Mouse (Mus musculus): ENCODE results near the gene AC131692.1. TPM values are rescaled to one million over a fixed set of nuclear protein-coding genes. Genes with fewer than 3 reads are reported as not detected.

Gene AC131692.1
- polyA plus RNA-seq, 1 experiment from 2014 or later = not detected

DNA sequence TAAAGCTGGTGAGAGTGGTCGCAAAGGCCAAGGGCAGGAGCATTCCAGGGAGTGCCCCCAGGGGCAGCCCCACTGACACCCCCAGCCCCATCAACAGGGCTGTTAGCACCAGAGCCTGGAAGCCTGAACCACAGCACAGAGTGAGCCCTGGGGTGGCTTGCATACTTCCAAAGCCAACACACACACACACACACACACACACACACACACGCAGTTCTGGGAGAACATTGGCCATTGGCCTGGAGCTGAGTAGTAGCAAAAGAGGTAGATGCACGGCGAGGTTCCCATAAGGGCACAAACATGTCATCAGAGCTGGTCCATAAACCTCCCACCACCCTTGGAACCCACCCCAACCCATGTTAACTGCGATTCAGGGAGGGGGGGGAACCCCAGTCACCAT lies 27.6 kb upstream of the AC131692.1 start:
- H3K4me1 ChIP-seq (ENCODE audit: control insufficient read depth, insufficient read depth, low read length) = peaks cover 37% of the 10 kb centered on the region
- WGBS = 37% methylated on average over 4 of the region's 5 CpGs

DNA sequence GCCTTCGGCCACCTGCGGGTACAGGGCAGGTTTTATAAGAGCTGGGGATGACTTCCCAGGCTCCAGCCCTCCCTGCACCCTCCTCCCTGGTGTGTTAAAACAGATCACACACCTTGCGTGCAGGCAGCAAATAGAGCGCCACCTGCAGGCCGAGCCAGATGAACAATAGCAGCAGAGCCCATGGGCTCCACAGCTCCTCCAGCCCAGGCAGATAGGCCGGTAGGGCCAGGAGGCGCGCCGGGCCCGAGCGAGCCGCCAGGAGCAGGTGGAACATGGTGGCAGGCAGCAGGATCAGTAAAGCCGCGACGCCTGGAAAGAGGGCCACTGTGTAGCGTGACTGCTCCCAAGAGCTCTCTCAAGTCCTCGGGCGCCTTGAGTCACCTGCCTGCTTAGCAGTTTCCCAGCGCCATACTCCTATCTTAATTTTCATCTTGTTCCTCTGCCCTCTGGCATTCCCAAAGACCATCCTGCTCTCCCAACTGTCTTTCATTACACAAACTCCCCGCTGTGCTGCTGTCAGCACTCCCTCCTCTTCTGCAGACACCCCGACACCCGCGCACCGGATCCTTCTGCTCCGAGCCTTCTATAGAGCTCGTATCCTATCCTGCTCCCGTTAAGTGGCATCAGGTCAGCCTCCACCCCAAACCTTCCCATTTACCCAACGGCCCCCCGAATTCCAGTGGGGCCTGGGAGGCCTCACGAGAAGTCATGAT lies 27.1 kb upstream of the AC131692.1 start:
- Histone ChIP-seq H3K4me2 (ENCODE audit: low read length) (peak overlapping the region; percentile 91), H3K36me3 (ENCODE audit: control insufficient read depth, insufficient read depth, low read length) (peaks cover 26% of the 10 kb centered on the region), H3K27me3 (ENCODE audit: control insufficient read depth, insufficient read depth, low read depth, low read length) (no peaks in the 10 kb centered on the region), H3K4me1 (ENCODE audit: control insufficient read depth, insufficient read depth, low read length) (peaks cover 33% of the 10 kb centered on the region), H3K4me3 (ENCODE audit: low read depth, low read length) (peak overlapping the region; percentile 52), H3K9me3 (replicated peaks; ENCODE audit: control insufficient read depth, low read length, poor library complexity, severe bottlenecking) (no peaks in the 10 kb centered on the region), H3K27ac (ENCODE audit: low read length) (peak overlapping the region; percentile 91), H3K9ac (ENCODE audit: low read depth, low read length) (peak overlapping the region; percentile 82)
- under 1% methylated on average over 30 of the region's 30 CpGs for WGBS
- ATAC-seq = peak; percentile 81

More for the DNA sequence above, 27.6 kb upstream of the AC131692.1 start:
- peak overlapping the region; percentile 52 for H3K4me3 ChIP-seq (ENCODE audit: low read depth, low read length)
- H3K9ac ChIP-seq (ENCODE audit: low read depth, low read length) = peak overlapping the region; percentile 82
- peak overlapping the region; percentile 91 for H3K4me2 ChIP-seq (ENCODE audit: low read length)
- peak overlapping the region; percentile 91 for H3K27ac ChIP-seq (ENCODE audit: low read length)
- no peaks in the 10 kb centered on the region for H3K27me3 ChIP-seq (ENCODE audit: control insufficient read depth, insufficient read depth, low read depth, low read length)
- H3K9me3 ChIP-seq (replicated peaks; ENCODE audit: control insufficient read depth, low read length, poor library complexity, severe bottlenecking) = no peaks in the 10 kb centered on the region
- ATAC-seq = peak; percentile 2; the same call in 1 of the 2 replicates
- H3K36me3 ChIP-seq (ENCODE audit: control insufficient read depth, insufficient read depth, low read length) = peaks cover 25% of the 10 kb centered on the region

DNA sequence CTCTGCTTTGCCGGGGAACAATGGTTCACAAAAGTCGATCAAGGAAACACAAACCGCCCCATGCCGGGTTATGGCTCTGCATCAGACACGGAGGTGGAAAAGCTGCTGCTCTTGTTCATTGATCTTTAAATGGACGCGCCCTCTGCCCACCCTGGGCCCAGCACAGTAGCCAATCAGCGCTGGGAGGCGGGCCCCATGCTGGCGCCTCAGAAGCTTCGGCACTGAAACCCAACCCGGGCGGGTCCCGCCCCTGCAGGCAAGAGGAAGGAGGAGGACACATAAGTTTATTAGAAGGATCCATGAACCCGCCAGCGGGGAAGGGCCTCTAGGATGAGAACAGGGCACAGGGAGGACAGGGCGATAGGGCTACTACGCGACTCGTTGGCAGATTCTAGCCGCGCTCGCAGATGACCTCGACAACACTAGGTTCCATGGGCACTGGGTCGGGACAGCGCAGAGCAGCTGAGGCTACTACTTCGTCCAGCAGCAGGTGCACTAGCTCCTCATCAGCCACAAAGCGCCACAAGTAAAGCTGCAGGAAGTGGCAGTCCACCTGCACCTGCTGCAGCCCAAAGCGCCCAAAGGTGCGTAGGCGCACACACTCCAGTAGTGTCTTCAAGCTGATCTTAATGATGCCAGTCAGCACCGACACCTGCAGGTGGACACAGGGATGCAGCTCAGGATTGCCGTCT lies 26.3 kb upstream of the AC131692.1 start, which contains the start of gene Tm7sf2:
Tm7sf2 (minus strand) TSS at position 650 of the 692 bp plus-strand sequence.
- no peaks in the 10 kb centered on the region for H3K27me3 ChIP-seq (ENCODE audit: control insufficient read depth, insufficient read depth, low read depth, low read length)
- H3K9me3 ChIP-seq (replicated peaks; ENCODE audit: control insufficient read depth, low read length, poor library complexity, severe bottlenecking) = no peaks in the 10 kb centered on the region
- WGBS = 8% methylated on average over 33 of the region's 33 CpGs
- H3K4me2 ChIP-seq (ENCODE audit: low read length) = peak within 1 kb of the TSS; percentile 91
- peak; percentile 93 for ATAC-seq
- peak within 1 kb of the TSS; percentile 82 for H3K9ac ChIP-seq (ENCODE audit: low read depth, low read length)
- peak within 1 kb of the TSS; percentile 52 for H3K4me3 ChIP-seq (ENCODE audit: low read depth, low read length)
- H3K36me3 ChIP-seq (ENCODE audit: control insufficient read depth, insufficient read depth, low read length) = peaks cover 26% of the 10 kb centered on the region
- H3K4me1 ChIP-seq (ENCODE audit: control insufficient read depth, insufficient read depth, low read length) = peaks cover 26% of the 10 kb centered on the region
- H3K27ac ChIP-seq (ENCODE audit: low read length) = peak within 1 kb of the TSS; percentile 91

DNA sequence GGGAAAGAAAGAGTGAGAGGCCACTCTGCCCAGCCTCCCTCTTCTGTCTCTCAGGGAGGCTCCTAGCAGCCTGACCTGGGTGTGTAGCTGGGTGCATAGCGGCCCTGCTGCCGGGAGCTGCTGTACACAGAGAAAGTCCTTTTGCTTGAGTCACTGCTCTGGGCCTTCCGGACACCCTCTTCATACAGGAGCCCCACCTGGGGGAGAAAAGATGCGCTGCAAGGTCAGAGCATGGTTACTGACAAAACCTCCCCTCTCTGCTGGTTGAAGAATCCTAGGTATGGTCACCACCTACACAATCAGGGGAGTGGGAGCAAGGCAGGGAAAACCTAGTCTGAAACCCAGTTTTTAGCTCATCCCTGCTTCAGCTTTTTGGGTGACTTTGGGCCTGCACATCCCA lies 25.3 kb upstream of the AC131692.1 start:
- H3K9me3 ChIP-seq (replicated peaks; ENCODE audit: control insufficient read depth, low read length, poor library complexity, severe bottlenecking) = no peaks in the 10 kb centered on the region
- no peak overlapping the region for H3K4me2 ChIP-seq (ENCODE audit: low read length)
- H3K9ac ChIP-seq (ENCODE audit: low read depth, low read length) = no peak overlapping the region
- 80% methylated on average over 4 of the region's 4 CpGs for WGBS
- no peak overlapping the region for H3K4me3 ChIP-seq (ENCODE audit: low read depth, low read length)
- peaks cover 22% of the 10 kb centered on the region for H3K4me1 ChIP-seq (ENCODE audit: control insufficient read depth, insufficient read depth, low read length)
- no peaks in the 10 kb centered on the region for H3K27me3 ChIP-seq (ENCODE audit: control insufficient read depth, insufficient read depth, low read depth, low read length)
- H3K27ac ChIP-seq (ENCODE audit: low read length) = no peak overlapping the region
- peaks cover 26% of the 10 kb centered on the region for H3K36me3 ChIP-seq (ENCODE audit: control insufficient read depth, insufficient read depth, low read length)
- ATAC-seq = no peak

DNA sequence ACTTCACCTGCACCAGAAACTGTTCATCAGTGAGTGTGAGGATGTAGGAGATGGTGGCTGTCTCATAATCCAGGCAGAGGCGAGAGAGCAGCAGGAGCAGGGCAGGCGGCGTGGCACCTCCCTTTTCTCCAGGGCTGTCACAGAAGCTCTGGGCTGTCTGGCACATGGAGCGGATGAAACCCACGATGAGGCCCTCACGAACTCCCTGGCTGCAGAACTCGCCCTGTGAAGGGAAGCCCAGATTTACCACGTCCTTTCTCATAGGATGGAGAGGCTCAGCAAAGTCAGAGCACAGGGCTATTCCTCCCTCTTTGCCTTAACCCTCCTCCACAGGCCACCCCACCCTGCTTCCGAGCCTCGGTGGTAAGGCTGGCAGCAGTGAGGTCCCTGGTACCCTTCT lies 24.4 kb upstream of the AC131692.1 start:
- Histone ChIP-seq H3K4me3 (ENCODE audit: low read depth, low read length) (no peak overlapping the region), H3K27me3 (ENCODE audit: control insufficient read depth, insufficient read depth, low read depth, low read length) (no peaks in the 10 kb centered on the region), H3K9ac (ENCODE audit: low read depth, low read length) (no peak overlapping the region), H3K9me3 (replicated peaks; ENCODE audit: control insufficient read depth, low read length, poor library complexity, severe bottlenecking) (no peaks in the 10 kb centered on the region), H3K4me2 (ENCODE audit: low read length) (no peak overlapping the region), H3K36me3 (ENCODE audit: control insufficient read depth, insufficient read depth, low read length) (peaks cover 26% of the 10 kb centered on the region), H3K4me1 (ENCODE audit: control insufficient read depth, insufficient read depth, low read length) (peaks cover 22% of the 10 kb centered on the region), H3K27ac (ENCODE audit: low read length) (no peak overlapping the region)
- no peak for ATAC-seq
- 93% methylated on average over 10 of the region's 10 CpGs for WGBS

DNA sequence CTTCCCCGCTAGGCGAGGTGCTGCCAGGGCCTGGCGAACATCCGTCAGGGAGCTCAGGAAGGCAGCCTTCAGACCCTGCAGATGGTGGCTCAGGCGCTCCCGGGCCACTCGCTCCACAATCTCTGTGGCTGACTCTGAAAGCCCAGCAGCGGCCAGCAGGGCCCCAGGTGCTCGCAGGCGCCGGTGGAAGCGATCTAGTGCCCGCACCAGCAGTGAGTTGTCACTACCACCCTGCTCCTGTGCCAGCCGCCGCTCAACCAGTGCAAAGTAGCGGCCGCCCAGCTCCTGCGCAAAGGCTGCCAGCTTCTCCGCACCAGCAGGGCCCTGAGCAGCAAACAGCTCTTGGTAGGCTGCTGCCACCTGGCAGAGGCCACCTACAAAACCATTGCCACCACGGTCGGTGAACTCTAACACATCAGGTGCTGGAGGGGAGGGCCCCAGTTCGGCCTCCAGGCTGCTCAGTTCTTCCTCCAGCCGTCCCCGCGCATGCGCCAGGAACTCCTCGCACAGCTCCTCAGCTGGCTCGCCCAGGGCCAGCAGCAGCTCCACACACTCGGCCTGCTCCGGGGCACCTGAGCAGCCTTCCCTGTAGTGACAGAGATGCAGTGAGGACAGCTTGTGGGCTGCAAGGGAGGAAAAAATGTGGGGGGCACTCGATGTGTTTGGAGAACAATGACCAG lies 23.5 kb upstream of the AC131692.1 start:
- H3K9me3 ChIP-seq (replicated peaks; ENCODE audit: control insufficient read depth, low read length, poor library complexity, severe bottlenecking) = no peaks in the 10 kb centered on the region
- no peak overlapping the region for H3K27ac ChIP-seq (ENCODE audit: low read length)
- WGBS = 94% methylated on average over 31 of the region's 31 CpGs
- no peaks in the 10 kb centered on the region for H3K27me3 ChIP-seq (ENCODE audit: control insufficient read depth, insufficient read depth, low read depth, low read length)
- ATAC-seq = no peak
- peaks cover 24% of the 10 kb centered on the region for H3K4me1 ChIP-seq (ENCODE audit: control insufficient read depth, insufficient read depth, low read length)
- no peak overlapping the region for H3K9ac ChIP-seq (ENCODE audit: low read depth, low read length)
- peaks cover 26% of the 10 kb centered on the region for H3K36me3 ChIP-seq (ENCODE audit: control insufficient read depth, insufficient read depth, low read length)
- no peak overlapping the region for H3K4me2 ChIP-seq (ENCODE audit: low read length)
- no peak overlapping the region for H3K4me3 ChIP-seq (ENCODE audit: low read depth, low read length)

DNA sequence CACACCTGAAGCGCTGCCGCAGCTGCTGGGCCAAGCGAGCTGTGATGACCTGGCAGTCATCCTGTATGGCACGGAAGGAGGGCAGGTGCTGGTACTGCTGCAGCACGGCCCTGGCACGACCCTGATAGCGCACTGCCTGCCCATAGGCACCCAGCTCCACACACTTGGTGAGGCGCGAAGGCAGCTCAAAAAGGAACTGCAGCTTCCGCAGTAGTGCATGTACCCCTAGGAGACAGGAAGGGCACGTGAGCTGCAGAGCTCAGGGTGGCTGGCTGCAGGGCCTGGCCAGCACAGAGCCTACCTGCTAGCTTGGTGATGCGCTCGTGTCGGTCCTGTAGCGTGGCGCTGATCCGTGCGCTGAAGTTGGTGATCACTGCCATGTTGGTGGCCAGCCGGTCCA lies 23.0 kb upstream of the AC131692.1 start:
- no peak overlapping the region for H3K9ac ChIP-seq (ENCODE audit: low read depth, low read length)
- ATAC-seq = no peak
- no peak overlapping the region for H3K27ac ChIP-seq (ENCODE audit: low read length)
- WGBS = 94% methylated on average over 19 of the region's 19 CpGs
- peaks cover 24% of the 10 kb centered on the region for H3K4me1 ChIP-seq (ENCODE audit: control insufficient read depth, insufficient read depth, low read length)
- no peak overlapping the region for H3K4me2 ChIP-seq (ENCODE audit: low read length)
- H3K36me3 ChIP-seq (ENCODE audit: control insufficient read depth, insufficient read depth, low read length) = peaks cover 26% of the 10 kb centered on the region
- no peaks in the 10 kb centered on the region for H3K27me3 ChIP-seq (ENCODE audit: control insufficient read depth, insufficient read depth, low read depth, low read length)
- no peaks in the 10 kb centered on the region for H3K9me3 ChIP-seq (replicated peaks; ENCODE audit: control insufficient read depth, low read length, poor library complexity, severe bottlenecking)
- H3K4me3 ChIP-seq (ENCODE audit: low read depth, low read length) = no peak overlapping the region

DNA sequence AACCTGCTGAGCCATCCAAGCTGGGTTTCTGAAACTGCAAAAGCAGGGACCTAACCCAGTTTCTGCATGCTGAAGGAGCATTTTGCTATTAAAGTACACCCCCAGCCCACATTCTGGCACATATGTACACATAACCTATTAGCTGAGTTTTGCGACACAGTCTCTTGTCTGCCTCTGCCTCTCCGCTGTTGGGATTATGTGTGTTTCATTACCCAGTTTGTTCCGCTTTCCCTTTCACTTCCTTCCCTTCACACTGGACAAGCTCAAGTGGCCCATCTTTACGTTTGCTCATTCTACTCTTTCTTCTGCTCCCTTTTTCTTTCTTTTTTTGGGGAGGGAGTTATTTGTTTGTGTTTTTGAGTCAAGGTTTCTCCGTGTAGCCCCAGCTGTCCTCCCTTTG lies 20.3 kb upstream of the AC131692.1 start:
- Histone ChIP-seq H3K9me3 (replicated peaks; ENCODE audit: control insufficient read depth, low read length, poor library complexity, severe bottlenecking) (no peaks in the 10 kb centered on the region), H3K4me3 (ENCODE audit: low read depth, low read length) (no peak overlapping the region), H3K27me3 (ENCODE audit: control insufficient read depth, insufficient read depth, low read depth, low read length) (no peaks in the 10 kb centered on the region), H3K9ac (ENCODE audit: low read depth, low read length) (no peak overlapping the region), H3K4me1 (ENCODE audit: control insufficient read depth, insufficient read depth, low read length) (peaks cover 18% of the 10 kb centered on the region), H3K4me2 (ENCODE audit: low read length) (no peak overlapping the region), H3K27ac (ENCODE audit: low read length) (no peak overlapping the region), H3K36me3 (ENCODE audit: control insufficient read depth, insufficient read depth, low read length) (peaks cover 26% of the 10 kb centered on the region)
- no peak for ATAC-seq
- WGBS = 93% methylated on average over 5 of the region's 5 CpGs
